Mouse (Mus musculus) forebrain, postnatal 0 days (tissue): Measurements from ENCODE around the gene Gm10271. TPM values are rescaled to one million over a fixed set of nuclear protein-coding genes. Genes with fewer than 3 reads are reported as not detected.

Source experiments
- ATAC-seq: fragments of 200-750 bp; cut with Nextera tagmentation; 2 replicates; pipeline ENCODE4 v1.8.0; 2017; ENCODE audit warnings: mild to moderate bottlenecking, moderate library complexity
- DNase-seq: peaks from one replicate; pipeline ENCODE4 v3.0.0-alpha.2; 2015
- H3K27ac ChIP-seq: fragments of 300-500 bp; sonication (generic); 2 replicates; pipeline ENCODE4 v1.5.1; 2014; ENCODE audit warnings: low read depth, mild to moderate bottlenecking, antibody characterized with exemption, low read length, moderate library complexity, mixed read lengths
- H3K27me3 ChIP-seq: fragments of 300-500 bp; sonication (generic); 2 replicates; pipeline ENCODE4 v1.6.1; 2014; ENCODE audit warnings: mild to moderate bottlenecking, low read length, mixed read lengths; ENCODE audit not compliant: insufficient read depth
- H3K36me3 ChIP-seq: fragments of 300-500 bp; sonication (generic); 2 replicates; pipeline ENCODE4 v1.6.1; 2014; ENCODE audit warnings: mild to moderate bottlenecking, moderate library complexity; ENCODE audit not compliant: insufficient read depth
- H3K4me1 ChIP-seq: fragments of 300-500 bp; sonication (generic); 2 replicates; pipeline ENCODE4 v1.6.1; 2014; ENCODE audit warnings: antibody characterized with exemption; ENCODE audit not compliant: insufficient read depth
- H3K4me2 ChIP-seq: fragments of 300-500 bp; sonication (generic); 2 replicates; pipeline ENCODE4 v1.6.1; 2014; ENCODE audit warnings: low read depth, mild to moderate bottlenecking, moderate library complexity
- H3K4me3 ChIP-seq: fragments of 300-500 bp; sonication (generic); 2 replicates; pipeline ENCODE4 v1.5.1; 2014; ENCODE audit warnings: low read depth, low read length, mixed read lengths
- H3K9ac ChIP-seq: fragments of 300-500 bp; sonication (generic); 2 replicates; pipeline ENCODE4 v1.6.1; 2014; ENCODE audit warnings: mild to moderate bottlenecking
- H3K9me3 ChIP-seq: fragments of 300-500 bp; sonication (generic); 2 replicates; pipeline ENCODE4 v1.6.1; 2016; ENCODE audit warnings: low read length
- CTCF ChIP-seq: sonication (generic); IDR thresholded peaks from 2 replicates; pipeline ENCODE4 v1.5.1; 2016; ENCODE audit warnings: antibody characterized with exemption, control low read depth, low read depth
- WGBS: fragments of 180-500 bp; shearing (Covaris S2); extraction: QIAGEN DNeasy Blood & Tissue Kit; methylation state at CpG from one replicate; pipeline ENCODE4 v1.1.7; 2014; 5-methylcytosine and 5-hydroxymethylcytosine counted together
- polyA plus RNA-seq: library from polyadenylated mRNA; unstranded; fragments of >200 nt; fragmentation: Nextera tagmentation; extraction: Ambion mirVana; gene quantifications from 2 replicates; pipeline ENCODE4 v1.2.1, GENCODE M21; 2015
- total RNA-seq: library from RNA; depleted of rRNA; stranded (reverse); fragments of >200 nt; gene quantifications from 2 replicates; pipeline ENCODE4 v1.2.3, GENCODE M21; 2014

The Gm10271 gene
- total and polyA plus RNA-seq, 2 experiments from 2014 or later, result not detected

DNA sequence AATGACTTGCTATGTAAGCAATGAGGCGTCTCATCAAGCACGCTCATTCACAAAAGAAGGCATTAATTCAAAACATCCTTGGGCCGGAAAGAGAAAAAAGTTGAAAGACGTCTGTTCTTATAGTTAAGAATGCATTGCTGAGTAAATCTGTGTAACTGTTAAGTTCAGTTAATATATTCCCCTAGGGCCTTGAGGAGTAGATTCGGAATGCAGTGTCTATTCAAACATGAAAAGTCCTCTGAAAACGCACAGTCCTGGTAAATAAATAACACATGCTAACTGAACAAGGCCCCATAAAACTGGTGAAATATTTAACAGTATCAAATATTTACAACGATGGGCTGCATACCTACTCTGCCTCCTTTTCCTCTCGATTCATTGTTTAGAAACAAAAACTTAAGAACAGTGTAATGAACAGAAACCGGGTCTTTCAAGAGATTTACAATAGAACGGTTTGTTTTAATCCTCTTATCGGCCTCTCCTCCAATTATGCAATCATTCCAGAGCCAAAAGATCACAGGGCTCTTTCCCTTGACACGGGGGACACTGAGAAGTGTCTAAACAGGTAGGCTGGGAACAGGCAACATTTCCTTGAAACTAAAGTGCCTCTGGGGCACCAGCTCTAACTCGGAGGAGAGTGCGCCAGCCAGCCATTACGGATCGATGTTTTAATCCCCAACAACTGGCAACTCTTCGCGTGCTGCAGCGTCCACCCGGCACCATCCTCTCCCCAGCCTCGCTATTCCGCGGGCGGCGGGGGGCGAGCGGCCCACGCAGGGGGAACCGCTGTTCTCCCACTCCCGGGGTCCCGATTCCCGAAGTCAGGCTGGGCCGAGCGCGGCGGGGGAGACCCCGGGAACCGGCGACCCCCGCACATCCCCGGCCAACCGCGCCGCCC lies 23.0 kb downstream of the Gm10271 start:
- DNase-seq, result peak; percentile 31
- peak overlapping the region; percentile 62 for H3K9ac ChIP-seq
- peaks cover 8% of the 10 kb centered on the region for H3K4me1 ChIP-seq
- peak overlapping the region; percentile 86 for H3K4me3 ChIP-seq
- peak; percentile 24 for ATAC-seq
- no peaks in the 10 kb centered on the region for H3K27me3 ChIP-seq
- WGBS, result 3% methylated on average over 42 of the region's 44 CpGs
- H3K27ac ChIP-seq, result peak overlapping the region; percentile 76
- TF ChIP-seq CTCF, result no peak
- H3K9me3 ChIP-seq, result no peaks in the 10 kb centered on the region
- no peaks in the 10 kb centered on the region for H3K36me3 ChIP-seq
- H3K4me2 ChIP-seq, result peak overlapping the region; percentile 74

- H3K4me2 ChIP-seq, result peak overlapping the region; percentile 74
- TF ChIP-seq CTCF, result no peak
- H3K27me3 ChIP-seq, result no peaks in the 10 kb centered on the region
- no peak overlapping the region for H3K4me3 ChIP-seq
- no peak for ATAC-seq
- H3K36me3 ChIP-seq, result no peaks in the 10 kb centered on the region
- 83% methylated on average over 9 of the region's 9 CpGs for WGBS
- H3K9ac ChIP-seq, result 0 out of 2 replicates have a peak overlapping the region, but pooled peaks have one; percentile 62
- no peak overlapping the region for H3K27ac ChIP-seq
- no peaks in the 10 kb centered on the region for H3K9me3 ChIP-seq
- DNase-seq, result no peak
- H3K4me1 ChIP-seq, result peaks cover 8% of the 10 kb centered on the region
These were observed 24.0 kb downstream of the Gm10271 start for GRCm38 (mm10) chr10:116948414-116948813.

DNA sequence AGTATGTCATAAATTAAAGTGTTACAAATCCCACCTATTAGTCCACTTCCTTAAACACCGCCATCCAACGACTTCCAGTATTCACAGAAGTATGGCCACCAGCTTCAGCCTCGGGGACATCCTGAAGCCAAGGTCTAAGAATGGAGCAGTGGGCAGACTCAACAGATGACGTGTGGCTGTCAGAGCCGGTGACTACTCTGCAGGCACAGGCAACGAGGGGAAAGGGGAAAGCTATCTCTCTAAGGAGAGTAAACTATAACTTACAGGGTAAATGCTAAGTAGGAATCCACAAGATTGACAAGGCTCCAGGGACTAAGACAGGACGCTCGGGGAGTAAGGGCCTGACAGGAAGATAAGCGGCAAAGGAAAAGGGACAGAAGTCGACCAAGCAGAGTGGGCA lies 27.5 kb downstream of the Gm10271 start:
- H3K4me2 ChIP-seq, result no peak overlapping the region
- DNase-seq, result no peak
- H3K4me1 ChIP-seq, result peaks cover 5% of the 10 kb centered on the region; the same call in 1 of the 2 replicates
- no peak for ATAC-seq
- H3K27ac ChIP-seq, result no peak overlapping the region
- H3K9ac ChIP-seq, result no peak overlapping the region
- TF ChIP-seq CTCF, result no peak
- H3K36me3 ChIP-seq, result peaks cover 6% of the 10 kb centered on the region
- H3K4me3 ChIP-seq, result no peak overlapping the region
- WGBS, result 83% methylated on average over 10 of the region's 10 CpGs
- H3K9me3 ChIP-seq, result no peaks in the 10 kb centered on the region
- H3K27me3 ChIP-seq, result no peaks in the 10 kb centered on the region

GRCm38 (mm10) chr10:116944144-116944543 lies 28.3 kb downstream of the Gm10271 start:
- peaks cover 8% of the 10 kb centered on the region for H3K36me3 ChIP-seq
- TF ChIP-seq CTCF, result peak; percentile 41
- no peaks in the 10 kb centered on the region for H3K27me3 ChIP-seq
- no peaks in the 10 kb centered on the region for H3K9me3 ChIP-seq
- no peak overlapping the region for H3K27ac ChIP-seq
- peaks cover 5% of the 10 kb centered on the region; the same call in 1 of the 2 replicates for H3K4me1 ChIP-seq
- no peak overlapping the region for H3K4me3 ChIP-seq
- WGBS, result 92% methylated on average over 3 of the region's 3 CpGs
- no peak overlapping the region for H3K4me2 ChIP-seq
- no peak overlapping the region for H3K9ac ChIP-seq
- ATAC-seq (no peak), DNase-seq (no peak)

GRCm38 (mm10) chr10:116943025-116943424 lies 29.4 kb downstream of the Gm10271 start:
- Histone ChIP-seq H3K27me3 (no peaks in the 10 kb centered on the region), H3K27ac (no peak overlapping the region), H3K36me3 (peaks cover 19% of the 10 kb centered on the region), H3K9me3 (no peaks in the 10 kb centered on the region), H3K4me1 (no peaks in the 10 kb centered on the region), H3K4me3 (no peak overlapping the region), H3K9ac (no peak overlapping the region), H3K4me2 (no peak overlapping the region)
- peak; percentile 38; the same call in 1 of the 2 replicates for TF ChIP-seq CTCF
- WGBS, result 95% methylated on average over 6 of the region's 6 CpGs
- ATAC-seq (no peak), DNase-seq (no peak)

DNA sequence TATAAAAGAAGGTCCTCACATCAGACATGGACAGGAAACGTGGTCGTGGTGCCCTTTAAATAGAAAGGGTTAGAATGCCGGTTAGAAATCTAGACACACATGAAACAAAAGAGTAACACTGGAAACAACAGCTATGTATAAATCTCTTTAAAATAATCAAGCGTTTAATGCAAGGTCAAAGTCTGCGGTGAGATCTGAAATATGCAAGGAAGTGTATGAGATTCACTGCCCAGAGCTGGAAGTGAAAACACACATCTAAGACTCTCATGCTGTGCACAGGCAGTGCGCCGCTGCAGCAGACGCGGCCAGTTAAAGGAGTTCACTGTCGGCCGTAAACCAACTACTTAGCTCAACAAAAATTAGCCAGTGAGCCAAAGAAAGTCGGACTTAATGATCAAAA lies 37.4 kb downstream of the Gm10271 start:
- TF ChIP-seq CTCF, result no peak
- H3K4me1 ChIP-seq, result no peaks in the 10 kb centered on the region
- no peak for DNase-seq
- H3K9me3 ChIP-seq, result no peaks in the 10 kb centered on the region
- 58% methylated on average over 12 of the region's 12 CpGs for WGBS
- H3K9ac ChIP-seq, result no peak overlapping the region
- no peaks in the 10 kb centered on the region for H3K27me3 ChIP-seq
- no peak overlapping the region for H3K4me3 ChIP-seq
- peaks cover 38% of the 10 kb centered on the region for H3K36me3 ChIP-seq
- ATAC-seq, result no peak
- no peak overlapping the region for H3K27ac ChIP-seq
- no peak overlapping the region for H3K4me2 ChIP-seq

- WGBS, result 90% methylated on average over 7 of the region's 7 CpGs
- H3K4me2 ChIP-seq, result no peak overlapping the region
- no peaks in the 10 kb centered on the region for H3K4me1 ChIP-seq
- TF ChIP-seq CTCF, result no peak
- no peak overlapping the region for H3K27ac ChIP-seq
- peaks cover 33% of the 10 kb centered on the region for H3K36me3 ChIP-seq
- ATAC-seq (no peak), DNase-seq (no peak)
- no peaks in the 10 kb centered on the region for H3K27me3 ChIP-seq
- H3K9ac ChIP-seq, result no peak overlapping the region
- no peaks in the 10 kb centered on the region for H3K9me3 ChIP-seq
- no peak overlapping the region for H3K4me3 ChIP-seq
These were observed 38.6 kb downstream of the Gm10271 start for GRCm38 (mm10) chr10:116933794-116934193.
